Mouse (Mus musculus) v-Abl transformed pro-B cells (cell line): Measurements from ENCODE around the gene Itga4.

Source experiments
- in situ Hi-C, 2 experiments: fragments of 400-800 bp; cut with MboI; formaldehyde crosslinking; loops; one replicate each; pipeline ENCODE4 v1.15.1; 2025; ENCODE audit not compliant: unreplicated experiment in 2 of 2

The Itga4 gene

DNA sequence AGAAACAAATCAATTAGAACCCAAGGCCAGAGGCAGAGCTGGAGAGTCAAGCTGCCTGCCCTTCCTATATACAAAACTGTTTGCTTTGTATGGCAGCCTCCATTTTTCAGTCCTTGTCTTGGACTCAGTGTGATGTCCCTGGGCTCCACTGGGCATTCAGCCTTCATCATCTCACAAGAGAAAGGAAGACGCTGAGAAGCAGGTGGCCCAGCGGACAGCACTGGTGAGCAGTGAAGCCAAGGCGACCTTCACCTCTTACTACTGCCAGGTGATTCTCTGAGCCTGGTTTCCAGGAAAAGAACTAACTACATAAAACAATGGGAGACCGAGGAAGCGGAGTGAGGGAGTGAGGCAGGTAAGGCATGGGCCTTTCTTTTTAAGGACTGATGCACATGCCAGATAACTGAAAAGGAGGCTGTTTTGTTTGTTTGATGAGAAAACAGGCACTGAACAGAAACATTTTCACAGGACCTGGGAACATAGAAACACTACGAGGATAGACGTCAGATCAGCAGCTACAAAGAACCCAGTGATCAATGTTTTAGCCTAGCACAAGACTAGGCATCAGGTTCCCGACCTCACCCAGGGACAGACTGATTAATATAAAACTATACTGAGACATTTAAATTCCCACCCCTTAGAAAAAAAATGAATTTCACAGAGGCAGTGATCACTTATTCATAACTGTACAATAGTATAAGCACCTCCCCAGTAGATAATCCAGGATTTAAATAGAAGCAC, 123.3 kb downstream of the Itga4 start:
- in situ Hi-C loops: loop anchor here (5.0 to 25.0 kb wide), 5 partner anchors 256 to 1341 kb away; partner anchors contain the start of gene Itprid2 (in 1 of the 2)

DNA sequence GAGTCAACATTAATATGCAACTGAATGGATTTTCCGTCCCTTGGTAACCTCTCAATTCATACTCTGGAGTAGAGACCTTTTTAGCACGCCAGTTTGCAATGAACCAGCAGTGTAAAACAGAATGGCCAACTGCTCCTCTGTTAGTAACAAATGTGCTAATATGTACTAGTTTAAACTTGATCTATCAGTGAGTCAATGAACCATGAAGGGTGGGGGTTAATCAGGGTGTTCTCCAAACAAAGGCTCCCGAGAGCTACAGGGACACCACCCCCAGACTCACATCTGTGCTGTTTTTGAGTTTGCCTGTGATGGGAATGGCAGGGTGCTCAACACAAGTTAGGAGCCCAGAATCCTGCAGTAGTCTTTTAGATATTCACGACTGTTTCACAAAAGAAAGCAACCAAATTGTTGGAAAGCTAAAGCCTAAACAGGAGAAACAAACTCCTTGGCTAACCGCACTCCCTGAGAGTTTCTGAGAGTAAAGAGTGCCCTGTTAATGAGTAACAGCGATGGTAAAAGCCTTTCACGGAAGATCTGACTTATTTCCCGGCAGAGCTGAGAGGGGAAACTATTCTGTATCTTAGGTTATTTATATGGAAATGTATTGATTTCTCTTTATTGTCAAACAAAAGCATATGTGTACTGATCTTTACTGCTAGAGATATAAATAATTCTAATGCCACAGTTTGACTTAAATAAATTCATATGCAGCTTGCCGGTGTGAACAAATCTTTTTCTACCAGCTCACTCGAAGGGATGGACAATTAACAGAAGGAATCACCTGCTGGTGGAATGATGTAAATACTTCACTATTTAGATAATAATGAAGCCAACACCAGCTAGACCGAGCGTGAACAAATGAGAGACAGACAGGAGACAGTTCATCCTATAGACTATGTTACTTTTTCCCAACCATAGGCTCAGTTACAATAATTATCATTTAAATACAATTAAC, 124.1 kb downstream of the Itga4 start:
- in situ Hi-C loops: loop anchor here (5.0 to 25.0 kb wide), 5 partner anchors 255 to 1342 kb away; partner anchors contain the start of gene Itprid2 (in 1 of the 2)
